Comparison of ENCODE assay signal across 8 mouse cellular contexts in genomic region chr19:37509725-37510124, GRCm38 (mm10). TPM values are rescaled to one million over a fixed set of nuclear protein-coding genes. Genes with fewer than 3 reads are reported as not detected.
DNase-seq lines count a peak whose midpoint lies in the region; ATAC-seq and TF ChIP-seq lines count a peak whose summit lies in the region.

No protein-coding gene starts in this region.

- TF ChIP-seq EP300 in liver, embryonic 14.5 days (IDR thresholded peaks at IDR 0.05; ENCODE audit: low read depth), result no peak

- no peaks in the 10 kb centered on the region for H3K36me3 ChIP-seq in neural tube, embryonic 15.5 days
- H3K36me3 ChIP-seq in liver, embryonic 14.5 days (replicated peaks; ENCODE audit: control insufficient read depth, insufficient read depth, low read depth), result no peaks in the 10 kb centered on the region

- H3K9ac ChIP-seq in neural tube, embryonic 15.5 days (replicated peaks), result no peak overlapping the region
- H3K9ac ChIP-seq in liver, embryonic 14.5 days (replicated peaks), result no peak overlapping the region

- TF ChIP-seq CTCF in liver, embryonic 14.5 days (IDR thresholded peaks at IDR 0.05; ENCODE audit: low read depth), result peak; percentile 93

- peak; percentile 78 for DNase-seq in neural tube, embryonic 10.5 days (ENCODE audit: extremely low spot score, low spot score)
- DNase-seq in c-Kit-positive CD71-positive TER-119-positive erythroid progenitor cells, embryonic 14.5 days (ENCODE audit: low spot score), result peak; percentile 79
- DNase-seq in gastrocnemius, postnatal 10 days, result peak; percentile 80
- DNase-seq in kidney, postnatal 14 days, result peak; percentile 77
- peak; percentile 58 to 65 (median 63) for DNase-seq in liver, embryonic 14.5 days (ENCODE audit: low read depth in 3 of 3, low spot score in 3 of 3)
- peak; percentile 84 for DNase-seq in retina, embryonic 14.5 days (ENCODE audit: low spot score)
- peak; percentile 79 for DNase-seq in thymus, postnatal 25 days

- H3K4me3 ChIP-seq in neural tube, embryonic 15.5 days (replicated peaks), result no peak overlapping the region
- no peak overlapping the region for H3K4me3 ChIP-seq in liver, embryonic 14.5 days (ENCODE audit: insufficient read depth in 1 of 2, low read depth in 2 of 2, low read length in 2 of 2)

- no peaks in the 10 kb centered on the region for H3K27me3 ChIP-seq in neural tube, embryonic 15.5 days (replicated peaks)
- H3K27me3 ChIP-seq in liver, embryonic 14.5 days (ENCODE audit: control insufficient read depth, insufficient read depth, low read length), result no peaks in the 10 kb centered on the region

- ATAC-seq in neural tube, embryonic 15.5 days (ENCODE audit: low FRiP score), result no peak
- ATAC-seq in liver, embryonic 14.5 days (ENCODE audit: insufficient read depth), result peak; percentile 58

- H3K27ac ChIP-seq in neural tube, embryonic 15.5 days (replicated peaks), result no peak overlapping the region
- no peak overlapping the region for H3K27ac ChIP-seq in liver, embryonic 14.5 days

- H3K9me3 ChIP-seq in neural tube, embryonic 15.5 days (replicated peaks), result no peaks in the 10 kb centered on the region
- no peaks in the 10 kb centered on the region for H3K9me3 ChIP-seq in liver, embryonic 14.5 days (ENCODE audit: control insufficient read depth, low read length)

- H3K4me2 ChIP-seq in neural tube, embryonic 15.5 days, result no peak overlapping the region
- H3K4me2 ChIP-seq in liver, embryonic 14.5 days (ENCODE audit: low read depth), result no peak overlapping the region

- WGBS in neural tube, embryonic 15.5 days, result 23% methylated on average over 11 of the region's 11 CpGs
- 2% methylated on average over 11 of the region's 11 CpGs for WGBS in liver, embryonic 14.5 days (ENCODE audit: insufficient replicate concordance)

- no peaks in the 10 kb centered on the region for H3K4me1 ChIP-seq in neural tube, embryonic 15.5 days
- peaks cover 0 to 3% of the 10 kb centered on the region in 2 experiments; a peak in 2 of 4 replicates for H3K4me1 ChIP-seq in liver, embryonic 14.5 days (replicated peaks; ENCODE audit: control insufficient read depth in 2 of 2, insufficient read depth in 2 of 2, low read length in 1 of 2)

RNA-seq across cellular contexts. Expression of gene Exoc6, which starts 40.5 kb away (rescaled TPM):
- 19.7 and 20.3 TPM in 2 replicates for polyA plus RNA-seq in neural tube, embryonic 15.5 days (2015; fragmentation: Nextera tagmentation; extraction: Ambion mirVana)
- 10 to 100 TPM; 44.6 to 46.1 TPM for total RNA-seq in gastrocnemius, postnatal 10 days (2021)
- polyA plus RNA-seq in liver, embryonic 14.5 days (2012; rRNA removed), result 11.4 and 17.3 TPM in 2 replicates
- polyA plus RNA-seq in liver, embryonic 14.5 days (2014; fragmentation: Nextera tagmentation; extraction: Ambion mirVana), result 31.6 and 32.4 TPM in 2 replicates
